Mouse (Mus musculus): ENCODE measurements around the gene Clip4. TPM values are rescaled to one million over a fixed set of nuclear protein-coding genes. Genes with fewer than 3 reads are reported as not detected.

Clip4 gene
- total and polyA plus RNA-seq, 2 experiments from 2014 or later: 12.5 to 18.9 TPM

GRCm38 (mm10) chr17:71746114-71746513 is 22.2 kb upstream of the Clip4 start:
- no peaks in the 10 kb centered on the region for H3K9me3 ChIP-seq (ENCODE audit: low read length)
- H3K4me1 ChIP-seq (ENCODE audit: insufficient read depth, low read length): peaks cover 13% of the 10 kb centered on the region; the same call in 1 of the 2 replicates
- H3K36me3 ChIP-seq (ENCODE audit: insufficient read depth, low read length): no peaks in the 10 kb centered on the region
- WGBS: 49% methylated on average over 9 of the region's 9 CpGs
- no peak for TF ChIP-seq CTCF (IDR thresholded peaks at IDR 0.05; ENCODE audit: low read depth)
- no peak overlapping the region for H3K4me3 ChIP-seq (ENCODE audit: low read length)
- H3K27ac ChIP-seq: no peak overlapping the region
- H3K27me3 ChIP-seq (ENCODE audit: insufficient read depth, low read length): no peaks in the 10 kb centered on the region
- H3K4me2 ChIP-seq (ENCODE audit: low read depth, low read length): no peak overlapping the region
- no peak overlapping the region for H3K9ac ChIP-seq (replicated peaks; ENCODE audit: low read length)
- peak; percentile 38 for DNase-seq (ENCODE audit: low spot score)
- ATAC-seq: peak; percentile 57; the same call in 1 of the 2 replicates

DNA sequence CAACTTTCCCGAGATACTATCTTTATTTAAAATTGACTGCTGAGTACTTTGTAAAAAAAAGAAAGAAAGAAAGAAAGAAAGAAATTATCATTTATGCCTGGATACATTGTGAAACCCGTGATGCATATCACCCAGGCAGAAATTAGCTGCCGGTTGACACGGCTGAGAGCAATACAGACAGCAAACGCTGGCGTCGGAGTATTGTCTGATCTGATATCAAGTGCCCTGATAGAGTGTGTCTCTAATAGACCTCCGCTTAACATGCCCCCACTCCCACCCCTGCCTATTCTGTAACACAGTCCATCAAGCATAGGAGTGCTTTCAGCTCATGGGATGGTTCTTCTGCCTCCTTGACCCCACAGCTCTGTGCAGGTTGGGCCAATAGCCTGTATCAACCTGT is 20.7 kb upstream of the Clip4 start:
- no peaks in the 10 kb centered on the region for H3K9me3 ChIP-seq (ENCODE audit: low read length)
- H3K27ac ChIP-seq: no peak overlapping the region
- H3K27me3 ChIP-seq (ENCODE audit: insufficient read depth, low read length): no peaks in the 10 kb centered on the region
- H3K4me3 ChIP-seq (ENCODE audit: low read length): no peak overlapping the region
- H3K4me2 ChIP-seq (ENCODE audit: low read depth, low read length): no peak overlapping the region
- no peak for TF ChIP-seq CTCF (IDR thresholded peaks at IDR 0.05; ENCODE audit: low read depth)
- no peaks in the 10 kb centered on the region for H3K36me3 ChIP-seq (ENCODE audit: insufficient read depth, low read length)
- no peak overlapping the region for H3K9ac ChIP-seq (replicated peaks; ENCODE audit: low read length)
- peaks cover 13% of the 10 kb centered on the region; the same call in 1 of the 2 replicates for H3K4me1 ChIP-seq (ENCODE audit: insufficient read depth, low read length)
- 66% methylated on average over 8 of the region's 8 CpGs for WGBS
- DNase-seq (ENCODE audit: low spot score) (no peak), ATAC-seq (no peak)

DNA sequence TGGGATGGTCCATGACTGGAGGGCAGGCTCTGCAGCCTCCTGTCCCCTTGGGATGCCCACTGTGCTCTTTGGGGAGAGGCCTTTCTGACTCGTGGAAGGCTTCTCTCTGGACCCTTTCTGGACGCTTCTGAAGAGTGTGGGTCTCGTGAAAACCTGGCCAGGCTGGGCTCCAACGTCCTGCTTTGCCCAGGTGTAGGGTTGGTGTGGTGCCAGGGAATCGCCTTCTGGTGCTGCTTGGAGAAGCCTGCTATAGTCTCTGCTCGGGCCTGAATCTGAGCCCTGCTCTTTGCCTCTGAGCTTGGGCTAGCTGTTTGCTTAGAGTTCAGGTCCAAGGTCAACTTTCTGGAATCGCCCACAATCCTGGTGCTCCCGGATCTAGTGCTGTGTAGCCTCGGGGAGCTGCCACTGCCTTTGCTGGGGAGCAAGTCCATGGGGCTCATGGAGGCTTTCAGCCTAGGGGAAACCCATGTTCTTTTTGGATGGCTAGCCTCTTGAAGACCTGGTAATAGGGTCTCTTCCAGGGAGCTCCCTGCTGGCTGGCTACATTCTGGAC is 18.6 kb upstream of the Clip4 start:
- H3K27me3 ChIP-seq (ENCODE audit: insufficient read depth, low read length): no peaks in the 10 kb centered on the region
- 80% methylated on average over 9 of the region's 9 CpGs for WGBS
- no peak overlapping the region for H3K4me2 ChIP-seq (ENCODE audit: low read depth, low read length)
- ATAC-seq (no peak), DNase-seq (ENCODE audit: low spot score) (no peak)
- no peaks in the 10 kb centered on the region for H3K9me3 ChIP-seq (ENCODE audit: low read length)
- no peak overlapping the region for H3K27ac ChIP-seq
- no peak for TF ChIP-seq CTCF (IDR thresholded peaks at IDR 0.05; ENCODE audit: low read depth)
- no peak overlapping the region for H3K4me3 ChIP-seq (ENCODE audit: low read length)
- peaks cover 13% of the 10 kb centered on the region; the same call in 1 of the 2 replicates for H3K4me1 ChIP-seq (ENCODE audit: insufficient read depth, low read length)
- H3K36me3 ChIP-seq (ENCODE audit: insufficient read depth, low read length): no peaks in the 10 kb centered on the region
- no peak overlapping the region for H3K9ac ChIP-seq (replicated peaks; ENCODE audit: low read length)

DNA sequence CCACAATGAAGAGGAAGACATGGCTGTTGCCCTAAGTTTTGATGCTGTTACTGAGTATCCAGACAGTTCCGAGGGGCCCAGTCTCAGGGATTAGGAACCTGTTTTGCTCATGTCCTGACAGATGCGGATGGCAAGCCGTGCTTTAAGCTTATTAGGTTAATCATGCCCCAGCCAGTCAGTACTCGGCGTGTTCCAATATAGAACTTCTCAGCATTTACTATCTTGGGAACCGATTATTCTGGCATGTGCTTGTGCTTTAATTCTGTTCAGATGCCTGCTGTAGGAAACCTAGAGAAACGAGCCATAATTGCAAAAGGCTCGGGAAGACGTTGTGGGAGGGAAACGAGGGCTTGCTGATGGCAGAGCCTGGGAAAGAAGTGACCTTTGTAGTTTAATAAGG is 15.4 kb upstream of the Clip4 start, which contains the start of gene Pcare:
TSS of gene Pcare (minus strand) at position 64 of the 400 bp plus-strand sequence.
- no peak for TF ChIP-seq CTCF (IDR thresholded peaks at IDR 0.05; ENCODE audit: low read depth)
- no peak for ATAC-seq
- DNase-seq (ENCODE audit: low spot score): no peak
- H3K9me3 ChIP-seq (ENCODE audit: low read length): no peaks in the 10 kb centered on the region
- 52% methylated on average over 10 of the region's 10 CpGs for WGBS
- no peak within 1 kb of the TSS for H3K4me2 ChIP-seq (ENCODE audit: low read depth, low read length)
- no peak within 1 kb of the TSS for H3K27ac ChIP-seq
- no peak within 1 kb of the TSS for H3K9ac ChIP-seq (replicated peaks; ENCODE audit: low read length)
- no peaks in the 10 kb centered on the region for H3K36me3 ChIP-seq (ENCODE audit: insufficient read depth, low read length)
- no peak within 1 kb of the TSS for H3K4me3 ChIP-seq (ENCODE audit: low read length)
- no peaks in the 10 kb centered on the region for H3K4me1 ChIP-seq (ENCODE audit: insufficient read depth, low read length)
- no peaks in the 10 kb centered on the region for H3K27me3 ChIP-seq (ENCODE audit: insufficient read depth, low read length)

- no peak for DNase-seq (ENCODE audit: low spot score)
- H3K27me3 ChIP-seq (ENCODE audit: insufficient read depth, low read length): no peaks in the 10 kb centered on the region
- H3K4me2 ChIP-seq (ENCODE audit: low read depth, low read length): no peak overlapping the region
- H3K4me3 ChIP-seq (ENCODE audit: low read length): no peak overlapping the region
- ATAC-seq: no peak
- no peaks in the 10 kb centered on the region for H3K4me1 ChIP-seq (ENCODE audit: insufficient read depth, low read length)
- H3K9ac ChIP-seq (replicated peaks; ENCODE audit: low read length): no peak overlapping the region
- H3K27ac ChIP-seq: no peak overlapping the region
- TF ChIP-seq CTCF (IDR thresholded peaks at IDR 0.05; ENCODE audit: low read depth): no peak
- no peaks in the 10 kb centered on the region for H3K36me3 ChIP-seq (ENCODE audit: insufficient read depth, low read length)
- 62% methylated on average over 7 of the region's 7 CpGs for WGBS
- H3K9me3 ChIP-seq (ENCODE audit: low read length): no peaks in the 10 kb centered on the region
Observed at GRCm38 (mm10) chr17:71760536-71760935, 7.7 kb upstream of the Clip4 start.

GRCm38 (mm10) chr17:71769564-71769963 is 1.3 kb downstream of the Clip4 start:
- 9% methylated on average over 6 of the region's 6 CpGs for WGBS

DNA sequence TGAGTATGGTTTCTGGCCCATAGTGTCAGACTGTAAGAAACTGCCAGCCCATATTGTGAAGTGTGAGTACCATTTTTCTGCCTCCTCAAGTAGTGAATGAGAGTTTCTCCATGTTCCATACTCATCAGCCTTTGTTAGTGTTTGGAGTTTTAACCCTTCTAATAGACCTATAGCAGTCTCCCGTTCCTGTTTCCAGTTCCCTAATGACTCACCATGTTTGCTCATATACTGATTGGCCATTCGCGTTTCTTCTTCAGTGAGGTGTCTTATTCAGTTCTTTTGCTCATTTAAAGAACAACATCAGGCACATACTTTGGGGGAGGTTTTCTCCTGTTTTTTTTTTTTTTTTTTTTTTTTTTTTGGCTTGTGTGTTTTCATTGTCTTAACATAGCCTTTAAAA is 2.4 kb downstream of the Clip4 start:
- Histone ChIP-seq H3K4me2 (ENCODE audit: low read depth, low read length) (no peak overlapping the region), H3K27me3 (ENCODE audit: insufficient read depth, low read length) (no peaks in the 10 kb centered on the region), H3K27ac (no peak overlapping the region), H3K36me3 (ENCODE audit: insufficient read depth, low read length) (no peaks in the 10 kb centered on the region), H3K9me3 (ENCODE audit: low read length) (no peaks in the 10 kb centered on the region), H3K9ac (replicated peaks; ENCODE audit: low read length) (no peak overlapping the region), H3K4me3 (ENCODE audit: low read length) (no peak overlapping the region), H3K4me1 (ENCODE audit: insufficient read depth, low read length) (no peaks in the 10 kb centered on the region)
- no peak for TF ChIP-seq CTCF (IDR thresholded peaks at IDR 0.05; ENCODE audit: low read depth)
- WGBS: 93% methylated on average over 3 of the region's 3 CpGs
- DNase-seq (ENCODE audit: low spot score): no peak
- no peak for ATAC-seq

More at GRCm38 (mm10) chr17:71769564-71769963, 1.3 kb downstream of the Clip4 start:
- H3K9ac ChIP-seq (replicated peaks; ENCODE audit: low read length): no peak overlapping the region
- H3K27ac ChIP-seq: no peak overlapping the region
- no peaks in the 10 kb centered on the region for H3K36me3 ChIP-seq (ENCODE audit: insufficient read depth, low read length)
- ATAC-seq (peak; percentile 69; the same call in 1 of the 2 replicates), DNase-seq (ENCODE audit: low spot score) (peak; percentile 63)
- H3K4me3 ChIP-seq (ENCODE audit: low read length): no peak overlapping the region
- H3K27me3 ChIP-seq (ENCODE audit: insufficient read depth, low read length): no peaks in the 10 kb centered on the region
- peak overlapping the region; percentile 14; the same call in 1 of the 2 replicates for H3K4me2 ChIP-seq (ENCODE audit: low read depth, low read length)
- H3K4me1 ChIP-seq (ENCODE audit: insufficient read depth, low read length): no peaks in the 10 kb centered on the region
- H3K9me3 ChIP-seq (ENCODE audit: low read length): no peaks in the 10 kb centered on the region
- TF ChIP-seq CTCF (IDR thresholded peaks at IDR 0.05; ENCODE audit: low read depth): no peak

Data from hindbrain, postnatal 0 days (tissue).